Mouse (Mus musculus): Measurements from ENCODE around the gene Gm11634.

GRCm38 (mm10) chr11:101615380-101615779 is 16.3 kb upstream of the Gm11634 start:
- TF ChIP-seq CTCF (IDR thresholded peaks at IDR 0.05) (no peak), EP300 (IDR thresholded peaks at IDR 0.05) (no peak)

Data from lung, postnatal 0 days (tissue).